Mouse (Mus musculus) small intestine, adult 2 months (tissue): ENCODE data around the gene Isoc2a. TPM values are rescaled to one million over a fixed set of nuclear protein-coding genes. Genes with fewer than 3 reads are reported as not detected.

Experiments used
- H3K27ac ChIP-seq: fragments of 200-500 bp; 2 replicates; pipeline ENCODE4 v1.5.1; 2012; ENCODE audit warnings: low read depth, low read length, control low read depth, inconsistent platforms; ENCODE audit not compliant: insufficient read depth
- H3K27me3 ChIP-seq: fragments of 200-500 bp; 2 replicates; pipeline ENCODE4 v1.6.1; 2012; ENCODE audit warnings: mild to moderate bottlenecking, moderate library complexity, low read length, inconsistent platforms; ENCODE audit not compliant: control insufficient read depth, insufficient read depth
- H3K36me3 ChIP-seq: fragments of 200-500 bp; 2 replicates; pipeline ENCODE4 v1.6.1; 2012; ENCODE audit warnings: mild to moderate bottlenecking, low read length, control low read depth, inconsistent platforms; ENCODE audit not compliant: control insufficient read depth, insufficient read depth
- H3K4me1 ChIP-seq: fragments of 200-500 bp; 2 replicates; pipeline ENCODE4 v1.6.1; 2012; ENCODE audit warnings: low read length, inconsistent platforms, mixed read lengths; ENCODE audit not compliant: control insufficient read depth, insufficient read depth, insufficient read length
- H3K4me3 ChIP-seq: fragments of 200-500 bp; 2 replicates; pipeline ENCODE4 v1.5.1; 2012; ENCODE audit warnings: low read depth, mild to moderate bottlenecking, control low read depth, inconsistent platforms, low read length, moderate library complexity
- CTCF ChIP-seq: fragments of 200-500 bp; IDR thresholded peaks from 2 replicates; pipeline ENCODE4 v1.5.1; 2012; ENCODE audit warnings: low read depth, mild to moderate bottlenecking, control low read depth, inconsistent platforms, low read length, moderate library complexity, mixed read lengths; ENCODE audit not compliant: insufficient replicate concordance, insufficient read length; ENCODE audit errors: extremely low read depth
- POLR2A ChIP-seq: fragments of 200-500 bp; IDR thresholded peaks from 2 replicates; pipeline ENCODE4 v1.6.1; 2012; ENCODE audit warnings: low read depth, mild to moderate bottlenecking, control low read depth, inconsistent platforms, low read length, moderate library complexity
- WGBS: fragments of 180-500 bp; shearing (Covaris S2); methylation state at CpG from one replicate; pipeline ENCODE4 v1.1.7; 2018; 5-methylcytosine and 5-hydroxymethylcytosine counted together
- polyA plus RNA-seq: library from polyadenylated mRNA; depleted of rRNA; stranded (reverse); fragments of >200 nt; gene quantifications from 2 replicates; pipeline ENCODE4 v1.2.3, GENCODE M21; 2012

The Isoc2a gene
- polyA plus RNA-seq, 1 experiment: 15.5 TPM

- H3K4me3 ChIP-seq: no peak overlapping the region
- H3K27ac ChIP-seq: no peak overlapping the region
- H3K36me3 ChIP-seq: no peaks in the 10 kb centered on the region
- no peaks in the 10 kb centered on the region for H3K4me1 ChIP-seq
- 69% methylated on average over 11 of the region's 11 CpGs for WGBS
- H3K27me3 ChIP-seq: no peaks in the 10 kb centered on the region
- TF ChIP-seq CTCF (no peak), POLR2A (no peak)
These were observed 18.2 kb downstream of the Isoc2a start for GRCm38 (mm10) chr7:4895186-4895585.

- Histone ChIP-seq H3K27ac (no peak overlapping the region), H3K27me3 (no peaks in the 10 kb centered on the region), H3K36me3 (no peaks in the 10 kb centered on the region), H3K4me3 (peak overlapping the region; percentile 34), H3K4me1 (no peaks in the 10 kb centered on the region)
- 26% methylated on average over 18 of the region's 18 CpGs for WGBS
- TF ChIP-seq CTCF: no peak
- TF ChIP-seq POLR2A: no peak
These were observed 22.1 kb downstream of the Isoc2a start for GRCm38 (mm10) chr7:4898851-4899648.

DNA sequence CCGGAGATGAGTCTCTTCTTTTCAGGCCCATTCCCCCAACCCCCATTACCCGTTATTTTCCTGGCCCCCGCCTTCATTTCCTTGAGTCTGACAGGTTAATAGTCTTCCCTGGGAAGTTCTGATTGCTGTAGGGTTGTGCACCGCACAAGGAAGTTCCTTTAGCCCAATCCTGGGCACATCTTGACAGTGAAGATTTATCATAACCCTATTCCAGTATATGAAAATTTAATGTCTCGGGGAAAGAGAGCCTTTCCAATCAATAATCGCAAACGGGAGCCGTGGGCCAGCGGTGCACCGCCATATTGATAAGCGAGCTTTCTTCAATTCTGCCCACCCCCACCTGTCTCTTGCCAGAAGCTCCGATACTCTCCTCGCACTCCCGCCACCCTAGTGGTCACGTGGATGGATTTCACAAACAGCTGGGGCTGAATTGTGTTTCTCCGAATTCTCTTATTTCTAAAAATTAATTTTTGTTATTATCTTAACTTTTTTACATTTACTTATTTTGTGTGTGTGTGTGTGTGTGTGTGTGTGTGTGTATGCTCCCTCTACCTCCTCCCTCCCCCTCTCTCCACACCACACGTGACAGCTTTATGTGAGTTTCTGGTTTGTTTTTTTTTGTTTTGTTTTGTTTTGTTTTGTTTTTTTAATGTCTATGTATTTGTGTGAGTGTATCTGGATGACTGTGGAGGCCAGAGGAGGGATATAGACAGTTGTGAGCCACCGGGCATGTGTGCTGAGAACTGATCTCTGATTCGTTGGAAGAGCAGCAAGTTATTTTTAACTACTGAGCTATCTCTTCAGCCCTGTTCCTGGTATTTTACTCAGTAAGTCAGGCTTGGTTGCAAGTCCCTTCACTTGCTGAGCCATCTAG, 22.9 kb downstream of the Isoc2a start:
- Histone ChIP-seq H3K4me3 (peak overlapping the region; percentile 34), H3K27me3 (no peaks in the 10 kb centered on the region), H3K36me3 (no peaks in the 10 kb centered on the region), H3K4me1 (no peaks in the 10 kb centered on the region), H3K27ac (no peak overlapping the region)
- TF ChIP-seq CTCF (no peak), POLR2A (no peak)
- 3% methylated on average over 19 of the region's 19 CpGs for WGBS

DNA sequence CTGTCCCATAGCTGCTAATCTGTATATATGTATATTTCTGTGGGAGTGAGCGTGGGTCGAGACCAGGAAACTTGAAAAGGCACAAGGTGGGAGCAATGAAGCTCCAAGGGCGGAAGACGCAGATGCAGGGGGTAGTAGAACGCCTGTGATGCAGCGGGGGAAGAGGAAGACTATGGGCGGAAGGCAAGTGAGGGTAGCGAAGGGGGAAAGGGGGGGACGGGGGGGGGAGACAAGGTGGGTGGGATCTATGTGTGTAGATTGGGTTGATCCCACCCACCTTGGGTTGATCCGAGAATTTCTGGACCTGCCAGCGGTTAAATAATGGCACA, 23.5 kb downstream of the Isoc2a start:
- TF ChIP-seq POLR2A (no peak), CTCF (no peak)
- Histone ChIP-seq H3K27me3 (no peaks in the 10 kb centered on the region), H3K4me3 (peak overlapping the region; percentile 24; the same call in 1 of the 2 replicates), H3K4me1 (no peaks in the 10 kb centered on the region), H3K36me3 (no peaks in the 10 kb centered on the region), H3K27ac (no peak overlapping the region)
- WGBS: 59% methylated on average over 11 of the region's 11 CpGs

DNA sequence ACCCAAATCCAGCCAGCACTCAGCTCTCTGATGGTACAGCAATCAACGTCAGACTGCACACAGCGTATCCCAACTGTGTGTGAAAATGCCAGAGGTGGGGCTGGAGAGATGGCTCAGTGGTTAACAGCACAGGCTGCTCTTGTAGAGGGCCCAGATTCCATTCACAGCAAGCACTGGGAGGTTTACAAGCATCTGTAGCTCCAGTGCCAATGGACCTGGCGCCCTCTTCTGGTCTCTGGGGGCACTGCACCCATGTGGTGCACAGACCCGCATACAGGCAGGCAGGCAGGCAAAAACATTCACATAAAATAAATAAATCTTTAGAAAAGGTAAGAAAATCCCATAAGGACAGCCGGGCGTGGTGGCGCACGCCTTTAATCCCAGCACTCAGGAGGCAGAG, 24.2 kb downstream of the Isoc2a start:
- 64% methylated on average over 8 of the region's 8 CpGs for WGBS
- Histone ChIP-seq H3K36me3 (no peaks in the 10 kb centered on the region), H3K27ac (no peak overlapping the region), H3K4me1 (no peaks in the 10 kb centered on the region), H3K4me3 (no peak overlapping the region), H3K27me3 (no peaks in the 10 kb centered on the region)
- TF ChIP-seq CTCF (peak; percentile 57; the same call in 1 of the 2 replicates), POLR2A (no peak)

DNA sequence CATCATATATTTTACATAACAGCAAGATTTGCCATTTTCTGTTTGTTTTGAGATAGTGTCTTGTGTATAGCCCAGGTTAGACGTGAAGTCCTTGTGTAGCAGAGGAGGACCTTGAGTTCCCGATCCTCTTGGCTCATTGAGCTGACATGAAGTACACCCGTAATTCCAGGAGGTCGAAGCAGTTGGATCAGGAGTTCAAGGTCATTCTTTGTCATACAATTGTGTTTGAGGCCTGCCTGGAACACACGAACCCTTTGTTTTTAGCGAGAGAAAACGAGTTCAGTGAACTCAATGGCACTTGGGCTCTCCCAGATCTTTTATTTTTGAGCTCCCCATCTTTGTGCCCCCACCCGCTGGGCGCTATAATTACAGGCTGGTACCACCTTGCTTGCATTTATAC, 25.5 kb downstream of the Isoc2a start:
- WGBS: 68% methylated on average over 9 of the region's 9 CpGs

DNA sequence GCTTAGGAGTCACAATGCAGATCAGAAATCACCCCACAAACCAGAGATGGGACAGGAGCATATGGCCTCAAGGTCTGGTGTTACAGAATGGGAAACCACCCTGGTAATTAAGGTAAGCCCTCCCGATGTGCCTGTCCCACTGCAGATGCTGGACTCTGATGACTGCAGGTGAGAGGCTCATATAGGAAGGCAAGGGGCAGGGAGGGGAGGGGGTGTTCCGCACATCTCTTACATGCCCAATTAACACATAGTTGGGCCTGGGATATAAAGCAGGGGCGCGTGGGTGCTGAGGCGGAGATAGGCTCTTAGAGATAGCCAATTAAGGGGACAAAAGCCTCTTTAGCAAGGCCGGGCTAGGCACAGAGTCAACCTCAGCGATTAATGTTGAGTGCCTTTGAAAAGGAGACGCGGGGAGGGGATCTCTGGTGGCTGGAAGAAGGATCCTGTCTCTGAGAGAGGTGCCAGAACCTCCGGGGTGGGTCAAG, 29.6 kb downstream of the Isoc2a start, which contains the start of gene Gm36210:
Gene Gm36210, minus strand, starts transcription at position 51 of the 485 bp plus-strand sequence.
- Histone ChIP-seq H3K27me3 (no peaks in the 10 kb centered on the region), H3K4me1 (no peaks in the 10 kb centered on the region), H3K36me3 (no peaks in the 10 kb centered on the region), H3K4me3 (no peak within 1 kb of the TSS), H3K27ac (no peak within 1 kb of the TSS)
- TF ChIP-seq CTCF: no peak
- TF ChIP-seq POLR2A: no peak
- 77% methylated on average over 10 of the region's 10 CpGs for WGBS

More for the DNA sequence above, 25.5 kb downstream of the Isoc2a start:
- Histone ChIP-seq H3K27me3 (no peaks in the 10 kb centered on the region), H3K4me1 (no peaks in the 10 kb centered on the region), H3K4me3 (no peak overlapping the region), H3K36me3 (no peaks in the 10 kb centered on the region), H3K27ac (no peak overlapping the region)
- TF ChIP-seq POLR2A (no peak), CTCF (no peak)
